Mouse (Mus musculus) adrenal gland, postnatal 14 days (tissue): ENCODE data around the gene Srsf12. TPM values are rescaled to one million over a fixed set of nuclear protein-coding genes. Genes with fewer than 3 reads are reported as not detected.

Experiments
- DNase-seq: peaks from one replicate; pipeline ENCODE4 v3.0.0; 2021; ENCODE audit warnings: mixed read lengths
- long read RNA-seq, 2 experiments: library from polyadenylated mRNA; stranded (forward); transcript quantifications; one replicate each; pipeline ENCODE4 v2.0.0; 2021
- total RNA-seq: library from RNA; stranded (reverse); gene quantifications from 2 replicates; pipeline ENCODE4 v1.2.3, GENCODE M21; 2021

Gene Srsf12
- total RNA-seq, result 1.6 and 2.0 TPM in 2 replicates
- long read RNA-seq, experiment 1, partial matches to known transcripts, result 0 of 1 reads
- long read RNA-seq, experiment 1, other reads (novel, unspliced or antisense), result 1 of 1 reads
- long read RNA-seq, experiment 2, partial matches to known transcripts, result 0 of 1 reads
- long read RNA-seq, experiment 2, other reads (novel, unspliced or antisense), result 0 of 1 reads

- DNase-seq, result peak; percentile 26
These were observed at the start of gene Srsf12 for GRCm38 (mm10) chr4:33208881-33209841. TSS of gene Srsf12 (plus strand) at chr4:33208991.

GRCm38 (mm10) chr4:33183477-33183876 lies 25.3 kb upstream of the Srsf12 start:
- no peak for DNase-seq

DNA sequence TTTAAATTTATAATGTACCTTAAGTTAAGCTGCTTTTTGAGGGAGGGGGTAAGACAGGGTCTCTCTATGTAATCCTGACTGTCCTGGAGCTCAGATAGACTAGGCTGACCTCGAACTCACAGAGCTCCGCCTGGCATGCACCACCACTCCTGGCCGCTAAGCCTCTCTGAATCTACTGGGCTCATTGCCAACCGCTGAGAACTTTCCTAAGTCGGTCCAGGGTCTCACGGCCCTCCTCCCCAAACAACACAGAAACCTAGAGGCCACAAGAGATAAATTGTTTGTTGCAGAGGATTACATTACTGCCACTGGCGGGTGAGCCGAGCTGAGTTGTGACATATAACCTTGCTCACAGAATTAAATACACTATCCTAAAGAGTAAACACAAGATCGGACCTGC lies 20.6 kb upstream of the Srsf12 start:
- DNase-seq, result peak; percentile 84

- peak; percentile 97 for DNase-seq
These were observed 19.7 kb upstream of the Srsf12 start for GRCm38 (mm10) chr4:33188781-33189734.

DNA sequence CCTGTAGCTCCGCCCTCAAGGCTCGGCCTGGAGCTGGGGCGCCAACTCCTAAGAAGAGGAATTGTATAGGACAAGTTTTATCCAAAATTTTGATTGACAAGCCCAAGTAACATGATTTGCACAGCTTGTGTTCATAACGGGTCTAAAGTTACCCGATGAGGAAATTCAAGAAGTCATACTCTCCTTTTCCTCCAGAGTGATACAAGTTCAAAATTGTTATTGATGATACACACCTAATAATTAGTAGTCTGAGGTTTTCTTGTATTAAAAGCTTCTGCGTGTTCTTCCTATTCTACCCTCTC lies 19.1 kb upstream of the Srsf12 start, which contains the start of gene Pm20d2:
Pm20d2 (minus strand) TSS at position 3 of the 302 bp plus-strand sequence.
- DNase-seq, result no peak

DNA sequence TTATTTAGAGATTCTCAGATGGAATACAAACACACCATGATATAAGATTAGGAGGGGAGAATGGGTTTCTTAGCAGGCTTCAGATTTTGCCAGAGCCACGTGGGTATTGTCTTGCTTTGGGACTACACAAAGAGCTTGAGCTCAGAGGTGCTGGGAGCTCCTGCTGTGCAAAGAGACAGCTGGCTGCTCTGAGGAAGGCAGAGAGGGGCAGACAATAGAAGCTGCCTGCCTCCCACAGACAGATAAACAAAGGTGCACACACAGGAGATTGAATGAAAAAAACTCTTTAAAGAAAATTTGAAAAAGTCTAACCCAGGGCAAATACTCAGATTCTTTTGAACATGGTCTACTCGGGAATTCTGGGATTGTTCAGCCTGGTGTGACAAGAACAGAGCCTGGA lies 10.7 kb upstream of the Srsf12 start:
- DNase-seq, result no peak

DNA sequence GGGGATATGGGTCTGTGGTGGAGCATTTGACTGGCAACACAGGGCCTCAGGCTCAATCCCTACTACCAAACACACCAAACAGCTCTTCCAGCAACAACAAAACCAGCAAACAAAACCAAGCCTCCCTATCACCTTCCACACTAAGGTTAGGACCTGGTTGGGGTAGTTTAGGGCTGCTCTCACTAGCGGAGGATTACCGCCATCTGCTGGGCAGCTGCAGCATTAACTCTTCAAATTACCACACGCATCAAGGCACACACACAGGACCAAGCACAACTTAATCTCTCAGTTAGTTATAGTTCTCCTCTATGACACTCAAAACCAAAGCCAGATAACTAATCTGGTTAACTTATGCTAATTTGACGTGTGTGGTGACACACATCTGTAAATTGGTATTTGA lies 4.1 kb upstream of the Srsf12 start:
- DNase-seq, result peak; percentile 69

DNA sequence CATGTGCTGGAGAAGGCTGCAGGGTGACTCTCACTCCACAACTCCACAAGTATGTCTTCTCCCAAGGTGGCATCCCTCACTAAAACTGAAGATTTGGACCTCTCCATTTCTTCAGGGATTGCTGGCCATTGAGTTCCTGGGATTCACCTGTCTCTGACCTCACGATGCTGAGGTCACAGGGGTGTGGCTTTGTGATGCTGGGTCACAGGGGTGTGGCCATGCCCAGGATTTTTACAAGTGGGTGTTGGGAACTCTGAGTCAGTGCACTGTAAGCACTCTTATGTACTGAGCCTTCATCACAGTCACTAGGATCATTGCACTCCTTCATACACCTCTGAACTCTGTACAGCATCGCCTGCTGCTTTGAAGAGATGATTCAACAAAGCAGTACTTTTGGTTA lies 1.2 kb upstream of the Srsf12 start:
- no peak for DNase-seq

DNA sequence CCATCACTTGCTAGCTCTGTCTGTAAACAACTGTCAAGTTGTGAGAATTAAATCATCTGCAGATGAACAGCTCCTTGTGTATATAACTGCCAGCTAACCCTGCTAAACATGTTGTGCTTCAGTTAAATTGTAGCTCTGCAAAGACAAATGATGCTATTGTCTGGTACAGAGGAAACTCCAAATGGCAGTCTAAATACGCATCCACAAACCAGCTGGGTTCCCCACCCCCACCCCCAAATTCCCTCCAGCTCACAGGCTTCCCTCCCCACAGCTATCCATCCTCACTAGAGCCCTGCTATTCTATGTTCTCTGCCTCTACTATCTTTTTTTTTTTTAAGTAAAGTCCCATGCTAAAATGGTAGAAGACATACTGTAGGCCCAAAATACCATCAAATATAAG lies 13.1 kb downstream of the Srsf12 start:
- DNase-seq, result no peak

- DNase-seq, result no peak
These were observed 15.3 kb downstream of the Srsf12 start for GRCm38 (mm10) chr4:33224003-33224675.

DNA sequence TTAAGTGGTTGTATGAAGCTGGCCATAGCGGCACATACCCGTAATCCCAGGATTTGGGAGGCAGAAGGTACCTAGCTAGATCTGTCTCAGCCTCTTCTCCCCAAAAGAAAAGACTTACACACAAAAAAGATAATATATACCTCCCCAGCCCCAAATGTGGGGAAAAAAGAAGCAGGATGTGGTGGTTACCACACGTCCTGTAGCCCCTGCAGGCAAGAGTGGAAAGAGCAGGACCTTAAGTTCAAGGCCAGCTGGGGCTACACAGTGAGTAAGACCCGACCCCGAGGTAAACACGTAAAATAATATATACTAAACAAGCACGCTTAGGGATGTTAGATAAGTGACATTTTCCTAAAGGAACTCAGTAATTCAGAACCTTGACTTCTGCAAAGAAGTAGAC lies 18.4 kb downstream of the Srsf12 start:
- no peak for DNase-seq

DNA sequence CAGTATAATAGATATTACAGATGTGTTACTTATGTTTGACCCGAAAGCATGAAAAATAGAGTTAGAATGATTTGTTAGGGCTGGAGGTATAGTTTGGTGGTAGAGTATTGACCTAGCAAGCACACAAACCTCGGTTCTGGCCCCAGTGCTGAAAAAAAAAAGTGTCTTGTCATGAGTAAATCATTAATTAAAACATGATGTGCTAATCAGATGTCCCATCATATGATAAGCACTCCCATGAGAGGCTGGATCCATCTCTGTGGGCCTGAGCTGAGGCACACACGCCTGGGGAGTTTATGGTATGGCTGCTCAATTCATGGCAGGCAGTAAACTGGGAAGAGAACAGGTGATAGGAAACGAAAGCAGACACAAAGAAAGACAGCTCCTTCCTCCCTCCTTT lies 20.8 kb downstream of the Srsf12 start:
- DNase-seq, result no peak

GRCm38 (mm10) chr4:33230881-33231280 lies 22.1 kb downstream of the Srsf12 start:
- DNase-seq, result no peak

DNA sequence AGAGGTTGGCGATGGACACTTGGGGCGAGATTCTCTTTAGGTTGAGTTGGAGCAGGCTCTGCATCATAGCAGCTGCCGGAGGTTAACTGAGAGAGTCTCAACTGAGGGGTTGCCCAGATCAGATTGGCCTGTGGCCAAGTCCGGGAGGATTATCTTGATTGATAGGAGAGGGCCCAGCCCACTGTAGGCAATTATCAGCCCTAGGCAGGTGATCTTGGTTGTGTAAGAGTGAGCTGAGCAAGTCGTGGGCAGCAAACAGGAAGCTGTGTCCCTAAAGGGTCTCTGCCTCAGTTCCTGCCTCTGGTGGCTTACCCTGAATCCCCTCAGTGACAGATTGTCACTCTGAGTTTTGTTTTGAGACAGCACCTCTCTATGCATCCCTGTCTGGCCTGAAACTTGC lies 33.7 kb downstream of the Srsf12 start:
- DNase-seq, result peak; percentile 40

DNA sequence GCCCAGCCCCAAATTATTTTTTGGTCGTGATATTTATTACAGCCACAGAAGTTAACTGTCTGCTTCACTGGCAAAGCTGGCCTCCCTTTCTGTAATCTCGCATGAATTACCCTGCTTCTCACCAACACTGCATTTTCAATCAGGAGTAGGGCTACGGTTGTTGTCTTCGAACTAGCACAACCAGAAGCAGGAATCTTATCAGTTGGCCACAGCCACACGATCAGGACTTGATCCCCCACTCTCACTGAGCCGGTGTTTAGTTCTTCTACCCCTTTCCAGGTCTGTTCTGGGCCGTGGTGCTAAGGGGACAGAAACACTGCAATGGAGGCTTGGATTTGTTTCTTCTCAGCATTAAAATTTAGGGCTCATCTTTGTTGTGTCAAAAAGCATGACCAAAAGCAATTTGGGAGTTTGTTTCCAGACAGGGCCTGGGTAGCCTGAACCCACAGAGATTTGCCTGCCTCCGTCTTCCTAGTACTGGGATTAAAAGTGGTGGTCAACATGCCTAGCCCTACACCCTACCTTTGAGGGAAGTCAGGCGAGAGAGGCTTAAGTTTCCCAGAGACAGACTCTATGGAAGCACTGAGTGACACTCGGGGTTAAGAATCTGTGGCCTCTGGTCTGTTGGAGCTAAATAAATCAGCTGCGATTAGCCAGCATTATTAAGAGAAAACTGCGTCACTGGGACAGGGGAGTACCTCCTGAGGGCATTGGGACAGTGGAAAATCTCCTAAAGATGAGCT lies 34.4 kb downstream of the Srsf12 start:
- no peak for DNase-seq

GRCm38 (mm10) chr4:33243921-33244320 lies 35.1 kb downstream of the Srsf12 start:
- DNase-seq, result no peak

GRCm38 (mm10) chr4:33245853-33246395 lies 37.1 kb downstream of the Srsf12 start:
- DNase-seq, result no peak

GRCm38 (mm10) chr4:33247479-33248053 lies 38.8 kb downstream of the Srsf12 start:
- peak; percentile 100 for DNase-seq

GRCm38 (mm10) chr4:33248062-33248889 lies 39.5 kb downstream of the Srsf12 start:
- peak; percentile 99 for DNase-seq

DNA sequence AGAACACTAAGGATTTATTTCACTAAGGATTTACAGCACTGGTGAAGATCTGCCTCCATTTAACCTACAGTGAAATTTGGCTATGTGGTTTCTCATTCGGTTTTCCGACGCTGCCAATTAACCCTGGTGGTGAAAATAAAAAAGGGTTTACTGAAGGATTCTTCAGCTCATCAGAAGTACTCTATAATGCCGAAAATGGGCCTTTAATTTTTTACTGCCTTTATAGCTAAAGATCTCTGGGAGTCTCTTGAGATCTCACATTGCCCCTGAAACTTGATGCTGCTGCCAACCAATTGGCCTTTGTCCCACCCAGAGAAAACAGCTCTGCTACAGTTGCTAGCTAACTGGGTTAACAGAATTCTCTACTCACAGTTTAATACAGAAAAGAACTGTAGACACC lies 40.1 kb downstream of the Srsf12 start:
- DNase-seq, result no peak
